Mouse (Mus musculus) ES-Bruce4 (cell line): ENCODE data around the gene Ift27. TPM values are rescaled to one million over a fixed set of nuclear protein-coding genes. Genes with fewer than 3 reads are reported as not detected.

Experiments used
- H3K27ac ChIP-seq: 2 replicates; pipeline ENCODE4 v1.5.1; 2012; ENCODE audit warnings: low read length, inconsistent platforms; ENCODE audit not compliant: insufficient read depth
- H3K27me3 ChIP-seq: 2 replicates; pipeline ENCODE4 v1.6.1; 2012; ENCODE audit warnings: mild to moderate bottlenecking, low read length, inconsistent platforms; ENCODE audit not compliant: control insufficient read depth, poor library complexity, insufficient read depth, severe bottlenecking
- H3K36me3 ChIP-seq: 2 replicates; pipeline ENCODE4 v1.6.1; 2012; ENCODE audit warnings: inconsistent platforms, mild to moderate bottlenecking, low read length, moderate library complexity; ENCODE audit not compliant: control insufficient read depth, poor library complexity, insufficient read depth, severe bottlenecking
- H3K4me1 ChIP-seq: one replicate; pipeline ENCODE4 v1.8.1; 2011; ENCODE audit warnings: low read length; ENCODE audit not compliant: control insufficient read depth, insufficient read depth
- H3K4me3 ChIP-seq: 2 replicates; pipeline ENCODE4 v1.5.1; 2011; ENCODE audit warnings: low read depth, mild to moderate bottlenecking, low read length
- H3K9ac ChIP-seq: 2 replicates; pipeline ENCODE4 v1.6.1; 2012; ENCODE audit warnings: low read depth, mild to moderate bottlenecking, inconsistent platforms; ENCODE audit not compliant: poor library complexity, severe bottlenecking
- H3K9me3 ChIP-seq: replicated peaks from 2 replicates; pipeline ENCODE4 v1.6.1; 2012; ENCODE audit warnings: mild to moderate bottlenecking, low read length, inconsistent platforms; ENCODE audit not compliant: control insufficient read depth, poor library complexity, insufficient read depth, severe bottlenecking
- CTCF ChIP-seq: IDR thresholded peaks from one replicate; pipeline ENCODE4 v1.8.1; 2011; ENCODE audit warnings: low read depth, low read length
- EP300 ChIP-seq: IDR thresholded peaks from 2 replicates; pipeline ENCODE4 v1.6.1; 2011; ENCODE audit warnings: low read depth, low read length; ENCODE audit not compliant: insufficient read depth
- POLR2A ChIP-seq: IDR thresholded peaks from one replicate; pipeline ENCODE4 v1.8.1; 2011; ENCODE audit warnings: low read length; ENCODE audit not compliant: insufficient read depth
- polyA plus RNA-seq: library from polyadenylated mRNA; stranded (reverse); fragments of >200 nt; gene quantifications from 2 replicates; pipeline ENCODE4 v1.2.4, GENCODE M21; 2011; ENCODE audit warnings: low read depth; ENCODE audit not compliant: missing spikeins, insufficient read depth, insufficient read length

The Ift27 gene
- polyA plus RNA-seq, 1 experiment = 19.8 TPM

DNA sequence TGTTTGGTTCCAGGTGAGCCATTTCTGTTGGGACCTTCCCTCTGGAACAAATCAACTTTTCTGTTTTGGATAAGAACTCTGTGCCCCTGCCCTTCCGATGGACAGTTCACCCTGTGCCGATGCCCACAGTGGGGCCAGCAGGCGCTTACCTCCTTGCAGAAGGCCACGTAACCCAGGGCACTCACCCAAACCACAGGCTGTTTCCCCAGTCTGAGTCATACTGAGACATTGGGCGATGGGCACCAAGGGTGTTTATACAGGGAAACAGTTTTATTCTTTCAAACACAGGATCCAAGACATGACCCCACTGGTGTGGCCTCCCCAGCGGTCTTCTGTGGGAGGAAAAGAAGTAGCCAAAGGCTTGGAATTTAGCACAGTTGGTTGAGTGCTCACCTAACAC, 18.5 kb downstream of the Ift27 start:
- Histone ChIP-seq H3K4me3 (no peak overlapping the region), H3K4me1 (no peaks in the 10 kb centered on the region), H3K9ac (no peak overlapping the region), H3K36me3 (no peaks in the 10 kb centered on the region), H3K27ac (no peak overlapping the region), H3K27me3 (no peaks in the 10 kb centered on the region), H3K9me3 (no peaks in the 10 kb centered on the region)
- TF ChIP-seq POLR2A (no peak), CTCF (no peak), EP300 (no peak)

DNA sequence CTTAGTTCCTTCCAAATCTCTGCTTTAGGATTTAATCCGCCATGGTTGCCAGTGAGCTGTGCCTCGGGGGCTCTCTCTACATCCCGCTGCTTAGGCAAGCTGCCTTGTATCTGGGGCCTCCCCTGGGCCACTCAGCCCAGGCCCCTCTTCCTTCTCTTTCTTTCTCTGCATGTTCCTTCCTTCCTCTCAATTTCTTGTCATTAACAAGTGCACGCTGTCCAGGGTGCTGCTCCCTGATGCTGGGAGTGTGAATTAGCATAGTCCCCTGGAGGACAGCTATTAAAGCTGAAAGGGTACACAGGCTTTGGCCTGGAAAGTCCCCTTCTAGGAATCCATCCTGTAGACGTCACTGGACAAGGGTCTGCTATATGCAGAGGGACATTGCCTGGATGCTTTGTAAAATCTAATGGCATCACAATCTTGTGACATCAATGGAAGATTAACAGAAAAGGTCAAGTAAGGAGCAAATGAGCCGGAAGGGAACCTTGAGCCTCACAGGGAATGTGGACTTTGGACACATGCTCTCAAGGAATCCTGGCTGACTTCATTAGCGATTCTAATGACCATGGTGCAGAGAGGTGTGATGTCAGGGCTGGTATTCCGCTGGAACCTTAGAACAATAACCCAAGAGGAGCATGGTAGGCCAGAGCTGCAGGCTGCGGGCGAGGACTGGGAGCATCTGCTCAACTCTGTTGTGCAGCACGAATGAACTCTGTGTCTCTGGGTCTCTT, 20.7 kb downstream of the Ift27 start:
- no peak overlapping the region for H3K4me3 ChIP-seq

DNA sequence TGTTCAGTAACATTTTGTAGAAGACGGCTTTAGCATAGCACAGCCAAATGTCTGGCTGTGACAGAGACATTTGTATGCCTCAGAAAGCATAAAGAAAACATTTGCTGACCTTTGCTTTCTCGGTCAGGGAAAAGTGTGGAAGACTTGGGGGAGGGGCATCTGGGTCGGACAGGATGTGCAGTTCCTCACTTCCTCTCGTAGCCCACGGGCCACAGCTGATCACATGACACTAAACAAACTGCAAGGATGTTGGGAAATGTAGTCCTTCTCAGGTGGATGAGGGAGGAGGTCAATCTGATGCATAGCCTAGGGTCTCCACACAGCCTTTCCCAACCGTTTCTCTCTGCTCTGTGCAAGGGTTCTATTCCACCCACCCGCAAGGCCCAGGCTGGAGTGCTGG, 25.3 kb downstream of the Ift27 start:
- Histone ChIP-seq H3K4me3 (no peak overlapping the region), H3K9ac (no peak overlapping the region), H3K27ac (no peak overlapping the region), H3K27me3 (no peaks in the 10 kb centered on the region), H3K4me1 (no peaks in the 10 kb centered on the region), H3K9me3 (no peaks in the 10 kb centered on the region), H3K36me3 (no peaks in the 10 kb centered on the region)
- TF ChIP-seq POLR2A (no peak), EP300 (no peak), CTCF (no peak)

More for the DNA sequence above, 20.7 kb downstream of the Ift27 start:
- no peaks in the 10 kb centered on the region for H3K9me3 ChIP-seq
- TF ChIP-seq EP300 = no peak
- no peak for TF ChIP-seq POLR2A
- no peak for TF ChIP-seq CTCF
- H3K9ac ChIP-seq = no peak overlapping the region
- H3K4me1 ChIP-seq = no peaks in the 10 kb centered on the region
- H3K27me3 ChIP-seq = no peaks in the 10 kb centered on the region
- H3K36me3 ChIP-seq = no peaks in the 10 kb centered on the region
- H3K27ac ChIP-seq = no peak overlapping the region

DNA sequence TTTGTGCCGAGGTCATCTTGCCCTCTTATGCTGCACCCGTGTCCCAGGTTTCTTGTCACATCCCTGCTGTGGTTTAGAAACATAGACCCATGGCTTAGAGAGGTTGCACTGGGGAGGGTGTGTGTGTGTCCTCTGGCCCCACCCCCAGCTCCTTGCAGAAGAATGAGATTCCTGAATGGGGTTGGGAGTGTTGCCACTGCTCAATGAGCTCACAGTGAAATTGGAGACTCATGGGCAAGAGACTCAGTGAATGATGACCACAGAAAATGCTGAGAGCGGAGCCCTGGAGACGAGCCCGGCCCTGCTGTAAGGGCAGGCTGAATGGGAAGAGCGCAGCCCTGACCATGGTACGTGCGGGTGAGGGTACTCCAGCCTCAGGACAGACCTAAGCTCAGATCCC, 33.7 kb downstream of the Ift27 start:
- Histone ChIP-seq H3K27me3 (no peaks in the 10 kb centered on the region), H3K36me3 (no peaks in the 10 kb centered on the region), H3K4me1 (no peaks in the 10 kb centered on the region), H3K9me3 (no peaks in the 10 kb centered on the region), H3K9ac (no peak overlapping the region), H3K27ac (no peak overlapping the region), H3K4me3 (no peak overlapping the region)
- no peak for TF ChIP-seq CTCF
- TF ChIP-seq POLR2A = no peak
- TF ChIP-seq EP300 = no peak

DNA sequence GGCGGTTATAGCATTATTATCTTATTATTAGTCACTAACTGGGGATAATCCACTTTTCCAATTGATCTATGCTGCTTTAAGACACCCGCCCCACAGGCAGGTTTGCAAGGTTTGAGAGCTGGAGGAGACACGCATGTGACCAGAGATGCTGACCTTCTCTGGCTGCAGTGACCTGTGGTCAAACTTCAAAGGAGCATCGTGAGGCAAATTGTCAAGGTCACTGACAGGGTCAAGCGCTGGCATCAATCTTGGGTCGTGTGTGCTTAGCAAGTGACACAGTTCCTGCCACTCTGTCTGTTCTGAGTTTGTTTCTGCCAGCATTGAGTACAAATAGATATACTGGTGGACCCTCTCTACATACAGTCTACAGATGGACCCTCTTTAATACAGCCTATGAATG, 39.3 kb downstream of the Ift27 start:
- Histone ChIP-seq H3K27me3 (no peaks in the 10 kb centered on the region), H3K4me3 (no peak overlapping the region), H3K36me3 (no peaks in the 10 kb centered on the region), H3K4me1 (no peaks in the 10 kb centered on the region), H3K9me3 (no peaks in the 10 kb centered on the region), H3K9ac (no peak overlapping the region), H3K27ac (no peak overlapping the region)
- TF ChIP-seq EP300 (no peak), POLR2A (no peak), CTCF (no peak)

DNA sequence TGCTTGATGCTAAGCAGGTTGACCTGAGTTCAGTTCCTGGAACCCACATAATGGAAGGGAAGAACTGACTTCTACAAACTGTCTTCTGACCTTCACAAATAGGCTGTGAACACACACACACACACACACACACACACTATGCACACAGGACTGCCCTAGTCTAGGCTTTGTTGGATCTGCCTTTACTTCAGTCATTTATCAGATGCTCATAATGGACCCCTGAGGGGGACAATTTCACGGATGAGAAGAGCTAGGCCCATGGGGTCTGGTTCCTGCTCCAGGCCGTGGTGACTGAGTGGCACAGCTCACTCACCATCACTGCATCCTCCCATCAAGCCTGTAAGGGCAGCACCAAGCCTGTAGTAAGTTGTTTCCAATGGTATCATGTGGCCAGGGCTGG, 40.5 kb downstream of the Ift27 start:
- Histone ChIP-seq H3K27me3 (no peaks in the 10 kb centered on the region), H3K4me3 (no peak overlapping the region), H3K36me3 (no peaks in the 10 kb centered on the region), H3K27ac (no peak overlapping the region), H3K9me3 (no peaks in the 10 kb centered on the region), H3K4me1 (no peaks in the 10 kb centered on the region), H3K9ac (no peak overlapping the region)
- TF ChIP-seq CTCF (no peak), EP300 (no peak)
